Mouse (Mus musculus) inflammation-experienced regulatory T-cells (primary cell): ENCODE data around the gene Reep1. TPM values are rescaled to one million over a fixed set of nuclear protein-coding genes. Genes with fewer than 3 reads are reported as not detected.

Source experiments
- polyA plus RNA-seq, 2 experiments: library from polyadenylated mRNA; unstranded; fragments of 100-300 nt; shearing (Covaris generic); gene quantifications; one replicate each; pipeline ENCODE4 v1.2.1; 2017

Reep1 gene
- under 1 TPM in 1 of 2 experiments, not detected in 1; 0.54 TPM for polyA plus RNA-seq

DNA sequence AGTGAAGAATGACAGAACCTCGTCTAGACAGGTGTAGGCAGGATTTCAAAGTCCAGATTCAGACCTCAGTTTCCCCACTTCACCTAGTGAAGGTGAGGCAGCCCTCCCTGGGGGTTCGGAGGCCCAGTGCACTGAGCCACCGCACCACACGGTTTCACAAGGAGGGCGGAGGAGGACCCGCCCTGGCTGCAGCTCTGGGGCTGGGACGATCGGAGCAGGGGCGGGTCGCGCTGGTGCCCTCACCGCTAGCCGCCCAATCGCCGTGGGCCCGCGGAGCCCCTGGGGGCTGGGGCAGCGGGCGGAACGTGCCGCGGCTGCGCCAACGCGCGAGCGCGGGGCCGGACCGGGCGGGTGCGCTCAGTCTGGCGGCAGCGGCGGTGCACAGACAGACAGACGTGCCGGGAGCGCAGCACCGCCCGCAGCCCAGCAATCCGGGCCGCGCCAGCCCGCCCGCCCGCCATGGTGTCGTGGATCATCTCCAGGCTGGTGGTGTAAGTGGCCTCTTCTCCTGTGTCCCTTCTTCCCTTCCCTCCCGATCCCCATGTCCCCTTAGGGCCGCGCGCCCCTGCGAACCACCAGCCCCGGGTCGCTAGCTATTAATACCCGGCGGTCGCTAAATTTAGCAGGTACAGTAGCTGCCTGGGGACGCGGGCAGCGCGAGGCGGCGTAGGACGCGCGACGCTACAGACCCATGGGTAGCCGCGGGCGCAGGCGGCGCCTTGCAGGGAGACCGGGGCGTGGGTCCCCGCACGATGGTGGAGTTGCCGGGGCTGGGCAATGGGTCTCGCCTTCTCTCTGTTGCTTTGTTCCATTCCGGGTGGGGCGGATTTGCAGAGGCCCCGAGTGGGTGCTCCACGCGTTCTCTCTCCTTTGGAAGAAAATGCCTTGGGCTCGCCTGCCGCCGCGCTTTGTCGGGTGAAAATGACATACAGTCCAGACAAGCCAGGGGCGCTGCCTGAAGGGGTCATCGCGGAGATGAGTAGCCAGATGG is at the start of gene Reep1:
Gene Reep1, plus strand, starts transcription at position 51 of the 991 bp plus-strand sequence.

DNA sequence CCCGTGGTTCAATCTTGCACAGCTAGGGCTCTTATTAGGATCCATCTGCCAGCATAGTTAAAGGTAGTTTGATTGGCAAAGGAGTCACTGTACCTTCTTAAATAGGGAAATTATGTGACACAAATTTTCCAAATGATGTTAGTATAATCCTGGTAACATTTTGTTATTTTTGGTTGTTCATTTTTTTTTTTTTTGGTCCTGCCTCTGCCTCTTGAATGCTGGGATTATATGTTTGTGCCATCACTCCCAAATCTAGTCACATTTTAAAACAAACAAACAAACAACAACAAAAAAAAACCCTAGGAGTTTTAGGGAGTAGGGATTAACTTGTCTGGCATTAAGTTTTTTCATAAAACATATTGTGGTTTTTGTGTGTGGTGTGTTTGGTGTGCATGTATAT is 119.5 kb downstream of the Reep1 start, which contains the start of gene Mrpl35:
Gene Mrpl35, minus strand, starts transcription at position 101 of the 400 bp plus-strand sequence.

DNA sequence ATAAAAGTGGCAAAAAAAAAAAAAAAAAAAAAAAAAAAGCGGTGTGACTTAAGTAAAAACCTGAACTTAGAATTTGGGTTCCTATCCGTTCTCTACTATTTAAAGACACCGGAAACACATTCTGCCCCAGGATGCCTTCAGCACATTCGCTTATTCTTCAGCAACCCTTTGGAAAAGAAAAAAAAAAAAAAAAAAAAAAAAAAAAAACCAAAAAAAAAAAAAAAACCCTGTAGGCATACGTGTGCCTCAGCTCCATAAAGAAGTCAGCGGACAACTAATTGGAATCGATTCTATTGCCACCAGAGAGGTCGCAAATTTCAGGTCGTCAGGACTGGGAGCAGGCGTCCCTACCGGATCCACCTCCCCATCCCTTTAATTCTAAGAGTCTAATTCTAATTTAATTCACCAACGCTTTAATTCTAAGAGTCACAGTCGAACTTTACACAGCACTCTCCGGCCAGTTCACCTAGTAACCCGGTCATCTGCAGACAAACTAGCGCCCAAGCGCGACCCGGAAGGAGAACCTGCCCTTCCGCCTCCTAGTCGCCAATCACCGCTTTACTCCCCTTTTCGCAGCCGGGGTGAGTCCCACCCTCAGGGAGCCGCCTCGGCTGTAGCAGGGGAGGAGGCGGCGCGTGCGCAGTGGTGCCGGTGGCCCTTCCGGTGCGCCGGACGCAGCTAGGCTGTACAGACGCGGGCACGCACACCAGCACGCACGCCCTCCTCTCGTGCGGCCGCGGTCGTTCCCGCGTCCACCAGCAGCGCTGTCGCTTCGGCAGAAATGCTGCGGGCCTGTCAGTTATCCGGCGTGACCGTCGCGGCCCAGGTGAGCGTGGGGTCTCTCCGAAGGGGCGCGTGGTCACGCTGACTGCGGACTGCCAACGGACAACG is 123.6 kb downstream of the Reep1 start, which contains the start of gene Immt:
Gene Immt, plus strand, starts transcription at position 642 of the 891 bp plus-strand sequence.

Other genes starting within 250 kb of the Reep1 start
- 10 to 100 TPM; 21.8 to 27.9 TPM for gene Rnf103, start 213.7 kb upstream of the Reep1 start, polyA plus RNA-seq
- 10 to 100 TPM; 67.2 to 72.9 TPM for gene Chmp3, start 163.8 kb upstream of the Reep1 start, polyA plus RNA-seq
- gene Kdm3a, start 74.6 kb upstream of the Reep1 start, polyA plus RNA-seq = 10 to 100 TPM; 65.1 to 68.0 TPM
- gene Mrpl35, start 119.4 kb downstream of the Reep1 start, polyA plus RNA-seq = 10 to 100 TPM; 39.9 to 44.5 TPM
- gene Immt, start 123.8 kb downstream of the Reep1 start, polyA plus RNA-seq = 100 to 1,000 TPM in 1 of 2 experiments, 10 to 100 TPM in 1; 98.6 to 124 TPM
- 10 to 100 TPM; 62.9 to 63.9 TPM for gene Ptcd3, start 201.2 kb downstream of the Reep1 start, polyA plus RNA-seq
- 10 to 100 TPM; 24.8 to 41.0 TPM for gene Polr1a, start 201.5 kb downstream of the Reep1 start, polyA plus RNA-seq